Mouse (Mus musculus): ENCODE measurements around the gene Phlda3. TPM values are rescaled to one million over a fixed set of nuclear protein-coding genes. Genes with fewer than 3 reads are reported as not detected.

Gene Phlda3
- polyA plus RNA-seq, 1 experiment from 2014 or later = 19.4 TPM

DNA sequence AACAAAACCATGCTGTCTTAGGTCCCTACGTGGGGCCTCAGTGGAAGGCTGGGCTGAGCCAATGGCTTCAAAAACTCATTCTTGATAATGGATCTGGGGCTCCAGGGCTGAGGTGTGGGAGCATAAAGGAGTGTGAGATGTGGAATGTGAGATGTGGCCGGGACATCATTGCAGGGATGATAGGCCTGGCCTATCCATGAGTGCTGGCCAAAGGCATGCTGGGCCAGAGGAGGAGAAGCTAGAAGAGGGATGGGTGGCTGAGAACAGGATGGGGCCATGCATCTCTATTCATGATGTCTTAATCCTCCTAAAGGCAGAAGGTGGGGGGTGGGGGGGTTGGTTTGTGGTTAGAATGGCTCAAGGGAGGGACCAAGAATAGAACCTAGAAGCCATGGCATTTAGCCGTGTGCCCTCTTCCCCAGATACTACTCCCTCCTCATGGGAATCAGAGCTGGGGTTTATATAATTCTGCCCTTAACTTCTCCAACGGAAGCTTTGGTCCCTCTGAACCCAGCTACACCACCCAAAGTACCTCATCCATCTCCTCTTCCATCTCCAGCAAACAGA is 1.5 kb downstream of the Phlda3 start:
- Histone ChIP-seq H3K36me3 (ENCODE audit: control insufficient read depth, insufficient read depth, low read length) (no peaks in the 10 kb centered on the region), H3K27ac (ENCODE audit: low read depth, low read length) (no peak overlapping the region), H3K4me1 (ENCODE audit: control insufficient read depth, insufficient read depth, low read length) (peaks cover 10% of the 10 kb centered on the region), H3K9me3 (ENCODE audit: control insufficient read depth, low read length) (no peaks in the 10 kb centered on the region), H3K4me3 (ENCODE audit: low read depth, low read length) (peak overlapping the region; percentile 51; the same call in 1 of the 2 replicates), H3K9ac (ENCODE audit: low read length) (no peak overlapping the region), H3K27me3 (ENCODE audit: control insufficient read depth, insufficient read depth, low read length) (peaks cover 6% of the 10 kb centered on the region; the same call in 1 of the 2 replicates), H3K4me2 (peak overlapping the region; percentile 93)
- no peak for ATAC-seq (ENCODE audit: low FRiP score)
- 82% methylated on average over 4 of the region's 4 CpGs for WGBS
- no peak for DNase-seq (ENCODE audit: low spot score, missing footprints)

GRCm38 (mm10) chr1:135768400-135768799 is 2.5 kb downstream of the Phlda3 start:
- Histone ChIP-seq H3K4me1 (ENCODE audit: control insufficient read depth, insufficient read depth, low read length) (peaks cover 10% of the 10 kb centered on the region), H3K27me3 (ENCODE audit: control insufficient read depth, insufficient read depth, low read length) (peaks cover 6% of the 10 kb centered on the region; the same call in 1 of the 2 replicates), H3K4me3 (ENCODE audit: low read depth, low read length) (no peak overlapping the region), H3K9ac (ENCODE audit: low read length) (no peak overlapping the region), H3K27ac (ENCODE audit: low read depth, low read length) (no peak overlapping the region), H3K9me3 (ENCODE audit: control insufficient read depth, low read length) (no peaks in the 10 kb centered on the region), H3K36me3 (ENCODE audit: control insufficient read depth, insufficient read depth, low read length) (no peaks in the 10 kb centered on the region), H3K4me2 (no peak overlapping the region)
- DNase-seq (ENCODE audit: low spot score, missing footprints) (no peak), ATAC-seq (ENCODE audit: low FRiP score) (no peak)
- WGBS = 89% methylated on average over 2 of the region's 2 CpGs

GRCm38 (mm10) chr1:135770237-135770636 is 4.3 kb downstream of the Phlda3 start:
- Histone ChIP-seq H3K9me3 (ENCODE audit: control insufficient read depth, low read length) (no peaks in the 10 kb centered on the region), H3K27me3 (ENCODE audit: control insufficient read depth, insufficient read depth, low read length) (peaks cover 3% of the 10 kb centered on the region; the same call in 1 of the 2 replicates), H3K9ac (ENCODE audit: low read length) (no peak overlapping the region), H3K4me2 (no peak overlapping the region), H3K4me1 (ENCODE audit: control insufficient read depth, insufficient read depth, low read length) (peaks cover 10% of the 10 kb centered on the region), H3K4me3 (ENCODE audit: low read depth, low read length) (no peak overlapping the region), H3K36me3 (ENCODE audit: control insufficient read depth, insufficient read depth, low read length) (no peaks in the 10 kb centered on the region), H3K27ac (ENCODE audit: low read depth, low read length) (no peak overlapping the region)
- DNase-seq (ENCODE audit: low spot score, missing footprints) = no peak
- no peak for ATAC-seq (ENCODE audit: low FRiP score)
- 87% methylated on average over 7 of the region's 7 CpGs for WGBS

DNA sequence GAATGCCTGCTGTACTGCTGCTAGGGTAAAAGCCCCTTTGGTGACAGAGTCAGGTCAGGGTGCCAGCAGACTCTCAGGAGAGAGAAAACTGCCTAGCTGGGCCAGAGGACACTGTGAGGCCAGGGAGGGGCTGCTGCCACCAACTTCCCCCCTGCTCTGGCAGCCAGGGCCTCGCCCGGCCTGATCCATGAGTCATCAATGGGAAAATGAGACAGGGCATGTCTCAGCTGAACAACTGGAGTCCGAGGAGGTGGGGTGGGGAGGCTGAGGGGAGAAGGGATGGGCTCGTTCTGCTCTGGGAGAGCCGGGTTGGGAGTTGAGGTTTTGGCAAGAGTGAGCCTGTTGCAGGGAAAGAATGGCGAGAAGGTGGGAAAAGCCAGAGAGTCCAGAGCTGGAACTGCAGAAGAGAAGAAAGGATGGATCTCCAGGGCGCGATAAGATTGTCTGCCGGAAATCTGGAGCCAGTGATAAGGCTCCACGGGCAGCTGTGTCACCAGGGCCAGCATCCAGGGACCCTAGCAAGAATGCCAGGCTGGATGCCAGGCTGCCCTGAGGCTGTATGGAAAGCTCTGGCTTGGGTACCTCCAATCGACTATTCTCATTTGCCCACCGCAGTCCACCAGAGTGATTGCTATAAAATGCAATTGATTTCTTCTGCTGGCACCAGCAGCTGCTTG is 5.1 kb downstream of the Phlda3 start:
- Histone ChIP-seq H3K4me3 (ENCODE audit: low read depth, low read length) (no peak overlapping the region), H3K36me3 (ENCODE audit: control insufficient read depth, insufficient read depth, low read length) (no peaks in the 10 kb centered on the region), H3K27ac (ENCODE audit: low read depth, low read length) (no peak overlapping the region), H3K9me3 (ENCODE audit: control insufficient read depth, low read length) (no peaks in the 10 kb centered on the region), H3K4me2 (no peak overlapping the region), H3K27me3 (ENCODE audit: control insufficient read depth, insufficient read depth, low read length) (peaks cover 3% of the 10 kb centered on the region; the same call in 1 of the 2 replicates), H3K4me1 (ENCODE audit: control insufficient read depth, insufficient read depth, low read length) (peaks cover 10% of the 10 kb centered on the region), H3K9ac (ENCODE audit: low read length) (no peak overlapping the region)
- WGBS = 76% methylated on average over 12 of the region's 12 CpGs
- ATAC-seq (ENCODE audit: low FRiP score) = no peak
- no peak for DNase-seq (ENCODE audit: low spot score, missing footprints)

- DNase-seq (ENCODE audit: low spot score, missing footprints) (no peak), ATAC-seq (ENCODE audit: low FRiP score) (no peak)
- Histone ChIP-seq H3K4me3 (ENCODE audit: low read depth, low read length) (no peak overlapping the region), H3K9ac (ENCODE audit: low read length) (no peak overlapping the region), H3K4me2 (no peak overlapping the region), H3K4me1 (ENCODE audit: control insufficient read depth, insufficient read depth, low read length) (peaks cover 10% of the 10 kb centered on the region), H3K9me3 (ENCODE audit: control insufficient read depth, low read length) (no peaks in the 10 kb centered on the region), H3K36me3 (ENCODE audit: control insufficient read depth, insufficient read depth, low read length) (no peaks in the 10 kb centered on the region), H3K27me3 (ENCODE audit: control insufficient read depth, insufficient read depth, low read length) (peaks cover 3% of the 10 kb centered on the region; the same call in 1 of the 2 replicates), H3K27ac (ENCODE audit: low read depth, low read length) (no peak overlapping the region)
- WGBS = 79% methylated on average over 8 of the region's 8 CpGs
These were observed 5.7 kb downstream of the Phlda3 start for GRCm38 (mm10) chr1:135771573-135771970.

GRCm38 (mm10) chr1:135776596-135776995 is 10.7 kb downstream of the Phlda3 start:
- Histone ChIP-seq H3K4me1 (ENCODE audit: control insufficient read depth, insufficient read depth, low read length) (peaks cover 7% of the 10 kb centered on the region; the same call in 1 of the 2 replicates), H3K27ac (ENCODE audit: low read depth, low read length) (no peak overlapping the region), H3K27me3 (ENCODE audit: control insufficient read depth, insufficient read depth, low read length) (no peaks in the 10 kb centered on the region), H3K36me3 (ENCODE audit: control insufficient read depth, insufficient read depth, low read length) (no peaks in the 10 kb centered on the region), H3K4me2 (no peak overlapping the region), H3K9me3 (ENCODE audit: control insufficient read depth, low read length) (no peaks in the 10 kb centered on the region), H3K9ac (ENCODE audit: low read length) (no peak overlapping the region), H3K4me3 (ENCODE audit: low read depth, low read length) (no peak overlapping the region)
- DNase-seq (ENCODE audit: low spot score, missing footprints) (no peak), ATAC-seq (ENCODE audit: low FRiP score) (no peak)

DNA sequence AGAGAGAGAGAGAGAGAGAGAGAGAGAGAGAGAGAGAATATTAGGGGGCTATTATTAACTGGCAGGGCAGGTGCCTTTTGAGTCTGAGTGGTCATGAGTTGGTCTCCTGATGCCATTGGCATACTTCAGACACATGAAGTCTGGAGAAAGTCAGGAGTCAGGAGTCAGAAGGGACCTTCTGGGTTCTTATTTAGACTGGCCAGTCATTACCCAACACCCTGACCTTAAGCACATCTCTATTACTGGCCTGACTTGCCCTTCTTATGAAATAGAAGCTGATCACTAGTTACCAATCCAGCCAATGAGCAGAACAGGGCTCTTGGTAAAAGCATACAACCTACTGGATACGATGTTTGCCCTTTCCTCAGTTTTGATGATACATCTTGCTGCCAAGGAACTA is 11.1 kb downstream of the Phlda3 start:
- WGBS = 94% methylated on average over 1 of the region's 1 CpGs

GRCm38 (mm10) chr1:135778780-135779535 is 13.0 kb downstream of the Phlda3 start, which contains the start of gene Tnni1:
TSS of gene Tnni1 (plus strand) at chr1:135779434.
- peak; percentile 89 for DNase-seq (ENCODE audit: low spot score, missing footprints)
- H3K9me3 ChIP-seq (ENCODE audit: control insufficient read depth, low read length) = no peaks in the 10 kb centered on the region
- H3K4me2 ChIP-seq = no peak within 1 kb of the TSS
- H3K27ac ChIP-seq (ENCODE audit: low read depth, low read length) = no peak within 1 kb of the TSS
- 41% methylated on average over 22 of the region's 22 CpGs for WGBS
- no peak within 1 kb of the TSS for H3K4me3 ChIP-seq (ENCODE audit: low read depth, low read length)
- H3K4me1 ChIP-seq (ENCODE audit: control insufficient read depth, insufficient read depth, low read length) = peaks cover 14% of the 10 kb centered on the region
- peak; percentile 35; the same call in 1 of the 2 replicates for ATAC-seq (ENCODE audit: low FRiP score)
- H3K9ac ChIP-seq (ENCODE audit: low read length) = 0 out of 2 replicates have a peak within 1 kb of the TSS, but pooled peaks have one; percentile 20
- H3K36me3 ChIP-seq (ENCODE audit: control insufficient read depth, insufficient read depth, low read length) = no peaks in the 10 kb centered on the region
- H3K27me3 ChIP-seq (ENCODE audit: control insufficient read depth, insufficient read depth, low read length) = no peaks in the 10 kb centered on the region

More for the DNA sequence above, 11.1 kb downstream of the Phlda3 start:
- Histone ChIP-seq H3K27ac (ENCODE audit: low read depth, low read length) (no peak overlapping the region), H3K27me3 (ENCODE audit: control insufficient read depth, insufficient read depth, low read length) (no peaks in the 10 kb centered on the region), H3K36me3 (ENCODE audit: control insufficient read depth, insufficient read depth, low read length) (no peaks in the 10 kb centered on the region), H3K4me3 (ENCODE audit: low read depth, low read length) (no peak overlapping the region), H3K9me3 (ENCODE audit: control insufficient read depth, low read length) (no peaks in the 10 kb centered on the region), H3K9ac (ENCODE audit: low read length) (no peak overlapping the region), H3K4me2 (no peak overlapping the region), H3K4me1 (ENCODE audit: control insufficient read depth, insufficient read depth, low read length) (peaks cover 7% of the 10 kb centered on the region; the same call in 1 of the 2 replicates)
- DNase-seq (ENCODE audit: low spot score, missing footprints) (no peak), ATAC-seq (ENCODE audit: low FRiP score) (no peak)

DNA sequence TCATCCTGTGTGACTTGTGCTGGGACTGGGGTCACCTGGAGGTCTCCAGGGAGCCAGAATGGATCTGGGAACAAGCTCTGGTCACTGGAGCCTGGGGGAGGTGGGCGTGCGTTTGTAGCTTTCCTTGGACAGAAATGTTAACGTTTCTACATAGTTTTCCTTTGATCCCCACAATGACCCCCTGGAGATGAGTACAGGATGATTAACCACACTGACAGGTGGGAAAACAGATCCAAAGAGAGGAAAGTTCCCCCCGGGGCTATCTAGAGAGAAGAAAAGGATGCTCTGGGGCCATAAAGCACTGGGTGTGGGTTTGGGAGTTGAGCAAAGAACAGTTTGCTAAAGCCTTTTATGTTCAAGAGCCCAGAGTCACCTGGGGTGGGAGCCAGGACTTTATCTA is 14.7 kb downstream of the Phlda3 start:
- H3K36me3 ChIP-seq (ENCODE audit: control insufficient read depth, insufficient read depth, low read length) = no peaks in the 10 kb centered on the region
- peaks cover 14% of the 10 kb centered on the region for H3K4me1 ChIP-seq (ENCODE audit: control insufficient read depth, insufficient read depth, low read length)
- H3K27me3 ChIP-seq (ENCODE audit: control insufficient read depth, insufficient read depth, low read length) = no peaks in the 10 kb centered on the region
- no peak overlapping the region for H3K4me2 ChIP-seq
- no peak overlapping the region for H3K27ac ChIP-seq (ENCODE audit: low read depth, low read length)
- DNase-seq (ENCODE audit: low spot score, missing footprints) = no peak
- peak overlapping the region; percentile 16; the same call in 1 of the 2 replicates for H3K9ac ChIP-seq (ENCODE audit: low read length)
- no peaks in the 10 kb centered on the region for H3K9me3 ChIP-seq (ENCODE audit: control insufficient read depth, low read length)
- H3K4me3 ChIP-seq (ENCODE audit: low read depth, low read length) = no peak overlapping the region
- no peak for ATAC-seq (ENCODE audit: low FRiP score)
- WGBS = 66% methylated on average over 4 of the region's 4 CpGs

All from midbrain, embryonic 11.5 days (tissue).